Mouse (Mus musculus) limb, embryonic 11.5 days (tissue): ENCODE results near the gene Ifi27. TPM values are rescaled to one million over a fixed set of nuclear protein-coding genes. Genes with fewer than 3 reads are reported as not detected.

Experiments used
- ATAC-seq: fragments of 200-750 bp; cut with Nextera tagmentation; 2 replicates; pipeline ENCODE4 v1.8.0; 2017; ENCODE audit warnings: low read depth; ENCODE audit not compliant: insufficient number of reproducible peaks, low FRiP score, low TSS enrichment
- DNase-seq: peaks from one replicate; pipeline ENCODE4 v3.0.0-alpha.2; 2015; ENCODE audit warnings: low spot score
- H3K27ac ChIP-seq: fragments of 300-500 bp; sonication (generic); replicated peaks from 2 replicates; pipeline ENCODE4 v1.5.1; 2014; ENCODE audit warnings: low read depth, mild to moderate bottlenecking, low read length
- H3K27me3 ChIP-seq: fragments of 300-500 bp; sonication (generic); 2 replicates; pipeline ENCODE4 v1.6.1; 2014; ENCODE audit warnings: mild to moderate bottlenecking, low read length, mixed read lengths; ENCODE audit not compliant: control insufficient read depth, insufficient read depth
- H3K36me3 ChIP-seq: fragments of 300-500 bp; sonication (generic); 2 replicates; pipeline ENCODE4 v1.6.1; 2014; ENCODE audit warnings: mild to moderate bottlenecking, low read length, moderate library complexity, mixed read lengths; ENCODE audit not compliant: control insufficient read depth, insufficient read depth
- H3K4me1 ChIP-seq: fragments of 300-500 bp; sonication (generic); 2 replicates; pipeline ENCODE4 v1.6.1; 2014; ENCODE audit warnings: low read length, mixed read lengths; ENCODE audit not compliant: control insufficient read depth, insufficient read depth
- H3K4me2 ChIP-seq: fragments of 300-500 bp; sonication (generic); 2 replicates; pipeline ENCODE4 v1.6.1; 2014; ENCODE audit warnings: low read depth, mild to moderate bottlenecking, moderate library complexity; ENCODE audit not compliant: severe bottlenecking
- H3K4me3 ChIP-seq: fragments of 300-500 bp; sonication (generic); 2 replicates; pipeline ENCODE4 v1.5.1; 2014; ENCODE audit warnings: low read depth, low read length
- H3K9ac ChIP-seq: fragments of 300-500 bp; sonication (generic); 2 replicates; pipeline ENCODE4 v1.6.1; 2014; ENCODE audit warnings: mild to moderate bottlenecking, low read length
- H3K9me3 ChIP-seq: fragments of 300-500 bp; sonication (generic); 2 replicates; pipeline ENCODE4 v1.6.1; 2016; ENCODE audit warnings: low read length; ENCODE audit not compliant: control insufficient read depth
- WGBS: fragments of 180-500 bp; shearing (Covaris S2); extraction: QIAGEN DNeasy Blood & Tissue Kit; methylation state at CpG from one replicate; pipeline ENCODE4 v1.1.7; 2014; 5-methylcytosine and 5-hydroxymethylcytosine counted together
- polyA plus RNA-seq: library from polyadenylated mRNA; unstranded; fragments of >200 nt; fragmentation: Nextera tagmentation; extraction: Ambion mirVana; gene quantifications from 2 replicates; pipeline ENCODE4 v1.2.1, GENCODE M21; 2014

Gene Ifi27
- polyA plus RNA-seq = 0.70 and 1.2 TPM in 2 replicates

- ATAC-seq (no peak), DNase-seq (no peak)
- Histone ChIP-seq H3K4me1 (no peaks in the 10 kb centered on the region), H3K4me2 (no peak within 1 kb of the TSS), H3K27ac (no peak within 1 kb of the TSS), H3K27me3 (no peaks in the 10 kb centered on the region), H3K9me3 (no peaks in the 10 kb centered on the region), H3K36me3 (no peaks in the 10 kb centered on the region), H3K4me3 (no peak within 1 kb of the TSS), H3K9ac (no peak within 1 kb of the TSS)
- 79% methylated on average over 8 of the region's 8 CpGs for WGBS
Observed at GRCm38 (mm10) chr12:103433986-103434731, at the start of gene Ifi27. Gene Ifi27 (plus strand): TSS chr12:103434211.

- DNase-seq (peak; percentile 97), ATAC-seq (peak; percentile 99)
- Histone ChIP-seq H3K27ac (no peak within 1 kb of the TSS), H3K27me3 (no peaks in the 10 kb centered on the region), H3K4me1 (no peaks in the 10 kb centered on the region), H3K9ac (peak within 1 kb of the TSS; percentile 84), H3K9me3 (no peaks in the 10 kb centered on the region), H3K4me3 (peak within 1 kb of the TSS; percentile 70), H3K4me2 (peak within 1 kb of the TSS; percentile 69), H3K36me3 (no peaks in the 10 kb centered on the region)
- under 1% methylated on average over 58 of the region's 58 CpGs for WGBS
Observed at GRCm38 (mm10) chr12:103388505-103389347, 45.3 kb upstream of the Ifi27 start, which contains the start of gene Otub2. Gene Otub2 (plus strand): TSS chr12:103388682.

GRCm38 (mm10) chr12:103389348-103389727, 44.7 kb upstream of the Ifi27 start:
- Histone ChIP-seq H3K27me3 (no peaks in the 10 kb centered on the region), H3K4me3 (peak overlapping the region; percentile 70), H3K36me3 (no peaks in the 10 kb centered on the region), H3K9me3 (no peaks in the 10 kb centered on the region), H3K9ac (no peak overlapping the region; the same call in 1 of the 2 replicates), H3K4me2 (peak overlapping the region; percentile 69), H3K4me1 (no peaks in the 10 kb centered on the region), H3K27ac (no peak overlapping the region)
- DNase-seq (no peak), ATAC-seq (no peak)
- 76% methylated on average over 2 of the region's 2 CpGs for WGBS

- H3K27ac ChIP-seq = no peak overlapping the region
- 80% methylated on average over 4 of the region's 4 CpGs for WGBS
- DNase-seq (no peak), ATAC-seq (no peak)
- no peaks in the 10 kb centered on the region for H3K27me3 ChIP-seq
- H3K36me3 ChIP-seq = no peaks in the 10 kb centered on the region
- no peak overlapping the region for H3K4me3 ChIP-seq
- no peak overlapping the region for H3K9ac ChIP-seq
- H3K4me2 ChIP-seq = no peak overlapping the region
- H3K4me1 ChIP-seq = no peaks in the 10 kb centered on the region
- no peaks in the 10 kb centered on the region for H3K9me3 ChIP-seq
Observed at GRCm38 (mm10) chr12:103389982-103390381, 44.0 kb upstream of the Ifi27 start.

GRCm38 (mm10) chr12:103391098-103391497, 42.9 kb upstream of the Ifi27 start:
- Histone ChIP-seq H3K4me1 (no peaks in the 10 kb centered on the region), H3K27me3 (no peaks in the 10 kb centered on the region), H3K4me2 (no peak overlapping the region), H3K36me3 (no peaks in the 10 kb centered on the region; the same call in 1 of the 2 replicates), H3K4me3 (no peak overlapping the region), H3K9me3 (no peaks in the 10 kb centered on the region), H3K9ac (no peak overlapping the region), H3K27ac (no peak overlapping the region)
- WGBS = 83% methylated on average over 7 of the region's 7 CpGs
- ATAC-seq (no peak), DNase-seq (no peak)

GRCm38 (mm10) chr12:103393528-103393927, 40.5 kb upstream of the Ifi27 start:
- H3K27ac ChIP-seq = no peak overlapping the region
- no peaks in the 10 kb centered on the region for H3K27me3 ChIP-seq
- H3K4me1 ChIP-seq = no peaks in the 10 kb centered on the region
- H3K9ac ChIP-seq = no peak overlapping the region
- no peak overlapping the region for H3K4me3 ChIP-seq
- ATAC-seq (no peak), DNase-seq (no peak)
- H3K4me2 ChIP-seq = no peak overlapping the region
- no peaks in the 10 kb centered on the region; the same call in 1 of the 2 replicates for H3K36me3 ChIP-seq
- WGBS = 47% methylated on average over 6 of the region's 6 CpGs
- H3K9me3 ChIP-seq = no peaks in the 10 kb centered on the region

- H3K4me1 ChIP-seq = no peaks in the 10 kb centered on the region
Observed at GRCm38 (mm10) chr12:103395486-103396275, 38.3 kb upstream of the Ifi27 start.

GRCm38 (mm10) chr12:103396751-103397150, 37.3 kb upstream of the Ifi27 start:
- Histone ChIP-seq H3K9ac (no peak overlapping the region), H3K4me2 (no peak overlapping the region), H3K27ac (no peak overlapping the region), H3K36me3 (no peaks in the 10 kb centered on the region; the same call in 1 of the 2 replicates), H3K4me1 (no peaks in the 10 kb centered on the region), H3K27me3 (no peaks in the 10 kb centered on the region), H3K9me3 (no peaks in the 10 kb centered on the region), H3K4me3 (no peak overlapping the region)
- no peak for ATAC-seq
- WGBS = 76% methylated on average over 7 of the region's 7 CpGs
- no peak for DNase-seq

More at GRCm38 (mm10) chr12:103395486-103396275, 38.3 kb upstream of the Ifi27 start:
- H3K27ac ChIP-seq = no peak overlapping the region
- H3K4me2 ChIP-seq = no peak overlapping the region
- H3K9me3 ChIP-seq = no peaks in the 10 kb centered on the region
- WGBS = 71% methylated on average over 12 of the region's 12 CpGs
- H3K27me3 ChIP-seq = no peaks in the 10 kb centered on the region
- no peaks in the 10 kb centered on the region; the same call in 1 of the 2 replicates for H3K36me3 ChIP-seq
- DNase-seq (no peak), ATAC-seq (no peak)
- H3K4me3 ChIP-seq = no peak overlapping the region
- no peak overlapping the region for H3K9ac ChIP-seq
